Mouse (Mus musculus) right cerebral cortex, postnatal 36 days (tissue): ENCODE measurements at regions not wholly inside any gene's neighbourhood (a gene's known extent, or its start where the extent isn't known, plus 50 kb on each side); places are given as distances from the start of the nearest gene placed in this dataset.
A peak's percentile ranks its signal among the peaks of the same experiment; 100 is the strongest.

ENCODE experiments used
- DNase-seq, 2 experiments: peaks; one replicate each; pipeline ENCODE4 v3.0.0; 2022; ENCODE audit warnings: low spot score in 2 of 2, mixed read lengths in 1 of 2

- no peak for DNase-seq
Measured at GRCm38 (mm10) chr1:90268131-90268691, 64.4 kb downstream of the Ackr3 start.

DNA sequence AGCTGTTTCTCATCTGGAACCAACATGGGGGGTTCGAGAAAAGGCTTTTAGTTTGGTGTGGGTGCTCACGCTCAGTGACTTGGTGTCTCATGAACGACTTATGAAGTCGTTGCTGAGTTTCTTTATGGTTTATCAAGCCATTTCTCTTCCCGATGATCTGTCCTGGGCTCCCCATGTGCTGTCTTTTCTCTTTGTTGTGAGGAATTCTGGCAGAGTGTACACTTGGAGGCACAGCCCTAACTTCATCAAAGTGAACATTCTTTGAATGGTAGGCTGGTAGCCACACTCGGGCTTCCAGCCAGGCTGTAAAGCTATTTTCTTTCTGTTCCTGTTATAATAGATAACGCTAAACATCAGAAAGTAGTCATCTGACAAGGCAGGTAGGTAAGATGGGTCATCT, 65.2 kb downstream of the Ackr3 start:
- DNase-seq, result no peak

- no peak for DNase-seq
Measured at GRCm38 (mm10) chr1:90269836-90270235, 66.1 kb downstream of the Ackr3 start.

GRCm38 (mm10) chr1:90271326-90271725, 67.5 kb downstream of the Ackr3 start:
- no peak for DNase-seq

DNA sequence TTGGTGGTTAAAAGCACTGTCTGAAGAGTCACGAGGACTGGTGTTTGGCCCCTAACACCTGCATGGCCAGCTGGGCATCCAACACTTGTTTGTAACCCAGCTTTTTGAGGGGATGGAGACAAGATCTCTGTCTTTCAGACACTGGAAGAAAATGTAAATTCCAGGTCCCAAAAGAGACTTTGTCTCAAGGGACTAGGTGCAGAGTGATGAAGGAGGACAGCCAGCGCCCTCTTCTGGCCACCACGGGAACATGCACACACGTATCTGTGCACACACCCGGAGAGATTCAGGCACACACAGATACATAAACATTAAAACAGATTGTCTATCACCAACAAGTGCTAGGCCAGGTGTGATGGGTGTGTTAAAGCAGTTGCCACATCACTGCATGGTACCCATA, 68.6 kb downstream of the Ackr3 start:
- no peak for DNase-seq

- DNase-seq, result no peak
Measured at GRCm38 (mm10) chr1:90272830-90273628, 69.2 kb downstream of the Ackr3 start.

DNA sequence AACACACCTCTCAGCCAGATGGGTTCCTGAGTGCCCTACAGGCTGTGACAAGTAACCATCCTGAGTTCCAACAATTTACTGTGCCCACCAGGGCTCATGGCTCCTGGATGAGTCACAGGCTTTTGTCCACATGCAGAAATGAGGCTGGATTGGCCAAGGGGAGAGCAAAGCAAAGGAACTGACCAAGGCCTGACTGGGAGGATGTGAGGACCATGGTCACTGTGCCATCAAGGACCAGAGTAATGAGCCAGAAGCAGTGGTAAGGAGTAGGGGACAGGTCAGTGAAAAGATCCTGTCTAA, 69.8 kb downstream of the Ackr3 start:
- DNase-seq, result no peak

- no peak for DNase-seq
Measured at GRCm38 (mm10) chr1:90274968-90275651, 71.3 kb downstream of the Ackr3 start.

- peak; percentile 75 to 82 for DNase-seq
Measured at GRCm38 (mm10) chr1:90275786-90276520, 72.2 kb downstream of the Ackr3 start.

GRCm38 (mm10) chr1:90277486-90278255, 73.9 kb downstream of the Ackr3 start:
- DNase-seq, result no peak

DNA sequence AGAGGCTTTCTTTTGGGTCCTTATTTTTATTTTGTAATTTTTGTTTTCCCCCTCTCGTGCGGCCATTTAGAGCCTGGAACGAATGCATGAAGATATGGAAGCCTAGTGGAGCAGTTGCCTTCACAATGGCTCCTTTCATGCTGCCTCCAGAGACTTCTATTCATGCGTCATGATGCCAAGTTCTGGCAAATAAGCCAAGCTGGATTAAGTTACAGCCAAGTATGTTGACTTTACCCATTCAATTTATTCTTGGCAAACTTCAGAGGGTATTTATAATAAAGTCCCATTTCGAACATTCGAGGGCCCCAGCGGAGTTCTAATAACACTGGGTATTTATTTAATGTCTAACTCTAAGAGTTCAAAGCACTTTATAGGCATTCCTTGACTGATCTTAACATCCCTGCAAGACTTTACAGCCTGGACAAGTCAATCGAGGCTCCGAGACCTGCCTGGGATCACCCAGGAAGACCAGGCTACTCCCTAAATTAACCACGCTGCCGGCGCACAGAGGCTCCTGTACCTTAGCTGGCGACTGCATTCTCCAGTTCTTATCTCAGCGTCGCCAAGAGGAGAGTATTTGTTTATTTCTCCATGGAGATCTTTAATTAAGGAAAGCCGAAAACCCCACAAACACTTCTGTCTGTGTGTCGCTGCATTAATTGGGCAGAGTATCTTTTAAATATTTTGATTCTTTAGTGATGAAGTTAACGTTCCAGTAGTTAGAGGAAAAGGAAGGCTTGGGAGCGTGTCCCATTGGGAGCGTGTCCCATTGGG, 75.5 kb downstream of the Ackr3 start:
- no peak for DNase-seq

DNA sequence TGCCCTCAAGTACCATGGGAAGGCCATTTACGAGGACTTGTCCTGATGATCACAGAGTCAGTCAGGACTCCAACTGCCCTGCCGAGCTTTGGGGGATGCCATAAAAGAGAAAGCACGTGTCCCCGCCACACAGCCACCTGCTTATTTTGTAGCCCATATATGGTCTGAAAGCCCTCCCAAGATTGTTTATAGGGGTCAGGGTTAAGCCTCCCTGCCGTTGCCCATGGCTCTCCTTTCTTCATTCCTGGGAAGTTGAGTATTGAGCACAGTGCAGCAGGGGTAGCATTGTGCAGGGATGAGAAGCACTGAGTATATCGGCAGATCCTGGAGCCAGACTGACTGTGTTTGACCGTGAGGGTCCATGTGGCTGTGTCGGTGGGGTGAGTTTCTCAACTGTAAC, 76.4 kb downstream of the Ackr3 start:
- no peak for DNase-seq

GRCm38 (mm10) chr1:90281255-90281654, 77.5 kb downstream of the Ackr3 start:
- no peak for DNase-seq

DNA sequence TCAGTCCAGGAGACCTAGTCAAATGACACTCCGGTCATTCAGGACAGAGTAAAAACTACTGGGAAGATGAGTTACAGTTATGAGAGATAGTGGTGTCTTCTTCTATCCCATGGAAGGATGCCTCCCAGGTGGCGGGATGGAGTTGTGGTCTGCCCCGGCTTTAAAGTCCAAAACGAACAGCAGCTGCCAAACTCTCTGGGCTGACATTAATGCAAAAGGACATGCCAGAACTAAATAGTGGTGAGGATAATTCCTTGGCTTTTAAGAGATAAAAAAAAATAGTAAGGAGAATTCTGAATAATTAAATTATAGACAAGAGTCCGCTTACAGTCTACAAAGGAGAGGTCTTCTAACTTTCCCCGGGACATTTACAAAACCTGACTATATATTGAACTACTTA, 78.2 kb downstream of the Ackr3 start:
- no peak for DNase-seq

GRCm38 (mm10) chr1:90282367-90282766, 78.6 kb downstream of the Ackr3 start:
- no peak for DNase-seq

- no peak for DNase-seq
Measured at GRCm38 (mm10) chr1:90283176-90283775, 79.5 kb downstream of the Ackr3 start.

- no peak for DNase-seq
Measured at GRCm38 (mm10) chr1:90283912-90284636, 80.3 kb downstream of the Ackr3 start.

DNA sequence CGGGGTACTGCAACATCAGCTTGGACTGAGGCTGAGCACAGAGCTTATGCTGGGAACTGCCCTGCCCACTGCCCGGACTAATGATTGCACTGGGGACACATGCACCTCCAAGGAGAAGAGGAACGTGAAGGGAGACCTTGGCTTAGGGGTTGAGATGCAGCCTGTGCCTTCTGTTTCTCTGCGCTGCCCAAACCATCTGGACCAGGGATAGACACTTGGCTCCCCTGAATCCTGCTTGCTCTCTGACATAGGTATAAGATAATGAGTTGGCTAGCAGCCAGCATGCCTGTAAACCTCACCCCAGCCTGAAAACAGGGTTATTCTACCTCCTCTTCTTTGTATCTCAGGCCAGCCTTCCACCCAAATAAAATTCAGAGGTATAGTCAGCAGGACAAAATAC, 81.5 kb downstream of the Ackr3 start:
- DNase-seq, result no peak

GRCm38 (mm10) chr1:90287251-90287650, 83.5 kb downstream of the Ackr3 start:
- DNase-seq, result no peak
